Mouse (Mus musculus): ENCODE results near the gene Vkorc1. TPM values are rescaled to one million over a fixed set of nuclear protein-coding genes. Genes with fewer than 3 reads are reported as not detected.
A peak's percentile ranks its signal among the peaks of the same experiment; 100 is the strongest.

Vkorc1 gene
- polyA plus RNA-seq, 1 experiment from 2014 or later = 165 TPM

DNA sequence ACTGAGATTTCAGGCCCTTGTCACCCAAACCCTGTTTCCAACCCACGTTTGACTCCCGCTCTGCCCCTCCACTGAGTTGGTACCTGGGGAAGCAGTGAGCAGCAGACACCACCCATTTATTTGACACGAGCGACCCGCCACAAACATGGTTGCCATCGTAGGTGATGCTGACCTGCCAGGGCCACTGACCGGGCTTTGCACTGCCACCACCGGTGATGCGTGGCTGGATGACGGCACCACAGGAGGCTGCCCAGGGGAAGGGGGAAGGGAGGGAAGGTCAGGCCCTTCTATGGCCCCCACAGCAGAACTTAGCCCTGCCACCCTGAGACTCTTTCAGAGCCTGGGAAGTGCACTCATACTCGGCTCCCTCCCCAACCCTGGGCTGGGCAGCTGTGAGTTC, 32.3 kb upstream of the Vkorc1 start:
- ATAC-seq (replicated peaks; ENCODE audit: low FRiP score, low read depth) (no peak), DNase-seq (ENCODE audit: low spot score) (no peak)
- TF ChIP-seq CTCF (IDR thresholded peaks at IDR 0.05; ENCODE audit: low read depth) = no peak
- no peaks in the 10 kb centered on the region for H3K9me3 ChIP-seq (replicated peaks; ENCODE audit: low read length)
- H3K27me3 ChIP-seq (ENCODE audit: insufficient read depth, low read length) = no peaks in the 10 kb centered on the region
- peaks cover 22% of the 10 kb centered on the region for H3K36me3 ChIP-seq (ENCODE audit: insufficient read depth, low read length)
- peak overlapping the region; percentile 93 for H3K27ac ChIP-seq
- H3K4me2 ChIP-seq (ENCODE audit: low read length) = peak overlapping the region; percentile 66
- 67% methylated on average over 11 of the region's 11 CpGs for WGBS
- peak overlapping the region; percentile 70; the same call in 1 of the 2 replicates for H3K9ac ChIP-seq (ENCODE audit: low read depth, low read length)
- H3K4me1 ChIP-seq (replicated peaks; ENCODE audit: insufficient read depth, low read length) = peaks cover 35% of the 10 kb centered on the region
- peak overlapping the region; percentile 44; the same call in 1 of the 2 replicates for H3K4me3 ChIP-seq (replicated peaks; ENCODE audit: low read depth, low read length)

- ATAC-seq (replicated peaks; ENCODE audit: low FRiP score, low read depth) (no peak), DNase-seq (ENCODE audit: low spot score) (no peak)
- Histone ChIP-seq H3K4me3 (replicated peaks; ENCODE audit: low read depth, low read length) (no peak overlapping the region), H3K4me2 (ENCODE audit: low read length) (no peak overlapping the region), H3K4me1 (replicated peaks; ENCODE audit: insufficient read depth, low read length) (peaks cover 27% of the 10 kb centered on the region), H3K9ac (ENCODE audit: low read depth, low read length) (peak overlapping the region; percentile 42; the same call in 1 of the 2 replicates), H3K9me3 (replicated peaks; ENCODE audit: low read length) (no peaks in the 10 kb centered on the region), H3K27ac (peak overlapping the region; percentile 93), H3K27me3 (ENCODE audit: insufficient read depth, low read length) (no peaks in the 10 kb centered on the region), H3K36me3 (ENCODE audit: insufficient read depth, low read length) (peaks cover 22% of the 10 kb centered on the region)
- 71% methylated on average over 11 of the region's 11 CpGs for WGBS
- no peak for TF ChIP-seq CTCF (IDR thresholded peaks at IDR 0.05; ENCODE audit: low read depth)
Measured at GRCm38 (mm10) chr7:127926846-127927245, 31.4 kb upstream of the Vkorc1 start.

DNA sequence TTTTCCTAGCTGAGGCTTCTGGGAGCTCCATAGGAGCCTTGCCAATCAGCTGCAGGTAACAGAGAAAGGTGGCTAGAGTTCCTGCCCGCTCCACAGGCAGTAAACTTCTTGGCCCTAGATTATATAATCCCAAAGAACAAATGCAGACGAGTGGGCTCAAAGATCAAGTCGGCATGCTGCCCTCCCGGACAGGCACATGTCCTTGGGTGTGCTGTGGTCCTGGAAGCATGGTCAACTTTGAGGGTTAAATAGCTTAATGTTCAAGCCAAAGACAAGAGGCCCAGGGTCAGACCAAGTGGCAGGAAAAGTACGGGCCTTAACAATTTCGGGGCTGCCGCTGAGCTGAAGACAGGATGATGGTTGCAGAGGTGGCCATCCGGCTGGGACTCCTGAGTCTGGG, 30.6 kb upstream of the Vkorc1 start:
- Histone ChIP-seq H3K9me3 (replicated peaks; ENCODE audit: low read length) (no peaks in the 10 kb centered on the region), H3K4me2 (ENCODE audit: low read length) (no peak overlapping the region), H3K27me3 (ENCODE audit: insufficient read depth, low read length) (no peaks in the 10 kb centered on the region), H3K9ac (ENCODE audit: low read depth, low read length) (peak overlapping the region; percentile 24; the same call in 1 of the 2 replicates), H3K36me3 (ENCODE audit: insufficient read depth, low read length) (peaks cover 22% of the 10 kb centered on the region), H3K4me1 (replicated peaks; ENCODE audit: insufficient read depth, low read length) (peaks cover 20% of the 10 kb centered on the region), H3K4me3 (replicated peaks; ENCODE audit: low read depth, low read length) (no peak overlapping the region), H3K27ac (peak overlapping the region; percentile 93)
- 65% methylated on average over 8 of the region's 8 CpGs for WGBS
- ATAC-seq (replicated peaks; ENCODE audit: low FRiP score, low read depth) (peak; percentile 15), DNase-seq (ENCODE audit: low spot score) (no peak)
- no peak for TF ChIP-seq CTCF (IDR thresholded peaks at IDR 0.05; ENCODE audit: low read depth)

DNA sequence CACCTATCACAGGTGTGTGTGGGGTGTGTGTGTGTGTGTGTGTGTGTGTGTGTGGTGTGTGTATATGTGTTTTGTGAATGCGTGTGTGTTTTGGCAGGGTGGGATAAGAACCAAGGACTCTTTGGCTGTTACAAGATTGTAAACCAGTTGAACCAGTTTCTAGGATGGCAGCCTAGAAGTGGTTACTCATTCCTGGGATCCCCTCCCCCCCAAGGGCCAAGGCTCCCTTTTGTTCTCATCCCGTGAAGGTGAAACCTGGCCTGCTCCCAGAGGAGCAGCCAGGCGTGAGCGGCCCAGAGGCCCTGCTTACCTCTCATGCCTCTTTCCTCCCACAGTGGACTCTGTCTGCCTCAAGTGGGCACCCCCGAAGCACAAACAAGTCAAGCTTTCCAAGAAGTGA, 29.8 kb upstream of the Vkorc1 start:
- ATAC-seq (replicated peaks; ENCODE audit: low FRiP score, low read depth) (peak; percentile 81), DNase-seq (ENCODE audit: low spot score) (peak; percentile 66)
- Histone ChIP-seq H3K4me1 (replicated peaks; ENCODE audit: insufficient read depth, low read length) (peaks cover 20% of the 10 kb centered on the region), H3K27me3 (ENCODE audit: insufficient read depth, low read length) (no peaks in the 10 kb centered on the region), H3K9ac (ENCODE audit: low read depth, low read length) (0 out of 2 replicates have a peak overlapping the region, but pooled peaks have one; percentile 24), H3K9me3 (replicated peaks; ENCODE audit: low read length) (no peaks in the 10 kb centered on the region), H3K36me3 (ENCODE audit: insufficient read depth, low read length) (peaks cover 22% of the 10 kb centered on the region), H3K4me2 (ENCODE audit: low read length) (no peak overlapping the region), H3K4me3 (replicated peaks; ENCODE audit: low read depth, low read length) (no peak overlapping the region), H3K27ac (peak overlapping the region; percentile 93)
- TF ChIP-seq CTCF (IDR thresholded peaks at IDR 0.05; ENCODE audit: low read depth) = no peak
- 43% methylated on average over 5 of the region's 5 CpGs for WGBS

- Histone ChIP-seq H3K9me3 (replicated peaks; ENCODE audit: low read length) (no peaks in the 10 kb centered on the region), H3K4me3 (replicated peaks; ENCODE audit: low read depth, low read length) (no peak overlapping the region), H3K27ac (peak overlapping the region; percentile 93; the same call in 1 of the 2 replicates), H3K4me1 (replicated peaks; ENCODE audit: insufficient read depth, low read length) (peaks cover 20% of the 10 kb centered on the region), H3K4me2 (ENCODE audit: low read length) (no peak overlapping the region), H3K9ac (ENCODE audit: low read depth, low read length) (no peak overlapping the region; the same call in 1 of the 2 replicates), H3K36me3 (ENCODE audit: insufficient read depth, low read length) (peaks cover 22% of the 10 kb centered on the region), H3K27me3 (ENCODE audit: insufficient read depth, low read length) (no peaks in the 10 kb centered on the region)
- ATAC-seq (replicated peaks; ENCODE audit: low FRiP score, low read depth) (no peak), DNase-seq (ENCODE audit: low spot score) (no peak)
- WGBS = 82% methylated on average over 5 of the region's 5 CpGs
- TF ChIP-seq CTCF (IDR thresholded peaks at IDR 0.05; ENCODE audit: low read depth) = no peak
Measured at GRCm38 (mm10) chr7:127923714-127924113, 28.3 kb upstream of the Vkorc1 start.

DNA sequence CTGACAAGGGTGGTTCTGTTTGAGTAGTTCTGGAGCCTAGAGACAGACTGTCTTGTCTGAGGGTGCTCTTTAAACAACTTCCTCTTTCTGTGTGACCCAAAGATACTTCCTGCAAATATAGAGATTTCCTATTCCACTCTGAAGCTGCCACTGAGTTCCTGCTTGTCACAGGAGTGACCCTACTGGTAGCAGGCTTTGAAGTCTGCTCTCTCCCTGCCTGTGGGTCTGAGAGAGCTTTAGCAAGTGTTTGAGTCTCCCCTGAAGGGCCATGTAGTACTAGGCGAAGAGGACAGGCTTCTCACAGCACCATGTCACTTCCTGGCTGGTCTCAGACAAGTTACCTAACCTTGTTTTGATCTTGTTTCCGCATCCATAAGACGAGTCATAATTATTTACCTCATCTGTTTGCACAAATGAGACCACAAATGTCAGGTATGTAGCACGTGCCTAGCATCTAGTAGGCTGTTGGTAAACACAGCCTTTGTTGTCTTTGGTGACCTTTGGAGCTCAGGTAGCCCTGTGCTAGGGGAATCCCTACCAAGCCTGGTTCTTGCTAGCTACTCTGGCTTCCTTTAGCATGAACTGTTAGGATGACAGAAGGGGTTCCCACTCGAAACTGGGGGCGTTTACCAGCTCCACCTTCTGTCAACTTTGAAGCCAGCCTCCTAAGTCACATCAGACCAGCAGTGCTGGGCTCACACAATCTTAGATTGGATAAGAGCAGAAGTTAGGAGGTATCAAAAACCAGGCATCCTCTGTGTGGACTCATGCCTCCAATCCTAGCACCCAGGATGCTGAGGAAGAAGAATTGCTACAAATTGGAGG, 27.2 kb upstream of the Vkorc1 start:
- Histone ChIP-seq H3K27me3 (ENCODE audit: insufficient read depth, low read length) (no peaks in the 10 kb centered on the region), H3K36me3 (ENCODE audit: insufficient read depth, low read length) (peaks cover 22% of the 10 kb centered on the region), H3K9ac (ENCODE audit: low read depth, low read length) (no peak overlapping the region), H3K4me2 (ENCODE audit: low read length) (no peak overlapping the region), H3K9me3 (replicated peaks; ENCODE audit: low read length) (no peaks in the 10 kb centered on the region), H3K4me3 (replicated peaks; ENCODE audit: low read depth, low read length) (no peak overlapping the region), H3K27ac (peak overlapping the region; percentile 44), H3K4me1 (replicated peaks; ENCODE audit: insufficient read depth, low read length) (peaks cover 17% of the 10 kb centered on the region)
- TF ChIP-seq CTCF (IDR thresholded peaks at IDR 0.05; ENCODE audit: low read depth) = no peak
- DNase-seq (ENCODE audit: low spot score) (no peak), ATAC-seq (replicated peaks; ENCODE audit: low FRiP score, low read depth) (no peak)
- WGBS = 70% methylated on average over 6 of the region's 6 CpGs

Data from kidney, postnatal 0 days (tissue).